Comparison of ENCODE assay signal across 10 mouse cellular contexts in the genomic region with DNA sequence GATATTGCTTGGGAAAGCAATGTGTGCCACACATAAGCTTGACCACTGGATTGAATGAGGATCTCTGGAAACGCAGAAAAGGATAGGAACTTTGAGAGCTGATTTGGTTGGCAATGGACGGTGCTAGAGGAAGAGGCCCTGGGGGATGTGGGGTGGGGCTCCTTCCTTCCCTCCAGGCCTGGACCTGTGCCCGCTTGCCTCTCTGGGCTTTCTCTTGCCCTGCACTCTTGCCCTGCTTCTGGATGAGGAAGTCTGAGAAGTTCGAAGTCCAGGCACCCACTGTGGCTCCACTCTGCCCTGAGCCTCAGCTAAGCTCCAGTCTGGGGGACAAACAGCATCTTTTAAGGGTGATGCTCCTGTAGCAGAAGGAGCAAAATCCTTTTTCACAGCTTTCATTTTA.
A peak's percentile ranks its signal among the peaks of the same experiment; 100 is the strongest.
DNase-seq lines count a peak whose midpoint lies in the region; ATAC-seq and TF ChIP-seq lines count a peak whose summit lies in the region.
"Had no signal": no experiment of that assay in that cellular context is flagged by ENCODE, and none has a peak within 500 bp of the region (broad histone marks: within the 10 kb centered on the region; RNA-seq: fewer than 3 reads in every experiment).

No protein-coding gene starts in this region.

- H3K27ac ChIP-seq in heart, adult 2 months: no peak overlapping the region
- H3K27ac ChIP-seq in heart, embryonic 12.5 days (ENCODE audit: poor library complexity, severe bottlenecking): no peak overlapping the region
- H3K27ac ChIP-seq in forebrain, embryonic 11.5 days (ENCODE audit: low read depth, low read length): peak overlapping the region; percentile 74
- H3K27ac ChIP-seq in heart, postnatal 0 days (ENCODE audit: low read depth): no peak overlapping the region

- DNase-seq in heart, adult 2 months: peak; percentile 42 to 48
- DNase-seq in forebrain, embryonic 11.5 days (ENCODE audit: low spot score): peak; percentile 61
- no peak for DNase-seq in heart, postnatal 0 days (ENCODE audit: low spot score)
- DNase-seq in kidney, postnatal 10 days: peak; percentile 52
- DNase-seq in testis, postnatal 10 days (ENCODE audit: low spot score): no peak
- no peak for DNase-seq in ovary, postnatal 10 days (ENCODE audit: low spot score)

- H3K79me2 ChIP-seq in heart, adult 2 months (replicated peaks; ENCODE audit: control insufficient read depth, insufficient read depth, low read length): no peaks in the 10 kb centered on the region

- H3K4me3 ChIP-seq in heart, adult 2 months: no peak overlapping the region
- H3K4me3 ChIP-seq in heart, embryonic 12.5 days: no peak overlapping the region
- H3K4me3 ChIP-seq in forebrain, embryonic 11.5 days (ENCODE audit: low read depth, low read length): no peak overlapping the region
- H3K4me3 ChIP-seq in heart, postnatal 0 days (ENCODE audit: low read depth, low read length): no peak overlapping the region
- H3K4me3 ChIP-seq: myocyte had no signal

- H3K27me3 ChIP-seq in heart, adult 2 months (ENCODE audit: control insufficient read depth, insufficient read depth, low read length): no peaks in the 10 kb centered on the region
- H3K27me3 ChIP-seq in heart, embryonic 12.5 days (replicated peaks): no peaks in the 10 kb centered on the region
- peaks cover 2% of the 10 kb centered on the region; the same call in 1 of the 2 replicates for H3K27me3 ChIP-seq in forebrain, embryonic 11.5 days (ENCODE audit: control insufficient read depth, insufficient read depth, low read length)
- H3K27me3 ChIP-seq in heart, postnatal 0 days (ENCODE audit: control insufficient read depth, insufficient read depth, low read length): no peaks in the 10 kb centered on the region

- no peaks in the 10 kb centered on the region for H3K36me3 ChIP-seq in heart, adult 2 months (ENCODE audit: control insufficient read depth, insufficient read depth, low read length)
- no peaks in the 10 kb centered on the region for H3K36me3 ChIP-seq in heart, embryonic 12.5 days
- H3K36me3 ChIP-seq in forebrain, embryonic 11.5 days (ENCODE audit: control insufficient read depth, insufficient read depth, low read length): no peaks in the 10 kb centered on the region
- no peaks in the 10 kb centered on the region for H3K36me3 ChIP-seq in heart, postnatal 0 days (replicated peaks; ENCODE audit: control insufficient read depth, insufficient read depth, low read length)

- ATAC-seq in heart, embryonic 12.5 days (ENCODE audit: insufficient number of reproducible peaks, low FRiP score): no peak
- no peak for ATAC-seq in forebrain, embryonic 11.5 days (replicated peaks; ENCODE audit: low FRiP score)
- 0 out of 2 replicates have a peak, but pooled peaks have one; percentile 36 for ATAC-seq in heart, postnatal 0 days (ENCODE audit: insufficient read depth, low read depth)
- ATAC-seq in erythroid progenitor cell, adult 5-6 weeks (replicated peaks; ENCODE audit: low FRiP score, poor library complexity, severe bottlenecking): no peak
- ATAC-seq: CD4-positive, CD25-positive, alpha-beta regulatory T cell, adult 4 months had no signal

- H3K4me1 ChIP-seq in heart, adult 2 months (ENCODE audit: control insufficient read depth, insufficient read depth, low read length): no peaks in the 10 kb centered on the region; the same call in 1 of the 2 replicates
- no peaks in the 10 kb centered on the region for H3K4me1 ChIP-seq in heart, embryonic 12.5 days (replicated peaks)
- H3K4me1 ChIP-seq in forebrain, embryonic 11.5 days (replicated peaks; ENCODE audit: control insufficient read depth, insufficient read depth, low read length): peaks cover 20% of the 10 kb centered on the region
- no peaks in the 10 kb centered on the region for H3K4me1 ChIP-seq in heart, postnatal 0 days (ENCODE audit: control insufficient read depth, insufficient read depth)

- no peak overlapping the region for H3K9ac ChIP-seq in heart, adult 2 months (ENCODE audit: low read depth, low read length)
- no peak overlapping the region for H3K9ac ChIP-seq in heart, embryonic 12.5 days
- 0 out of 2 replicates have a peak overlapping the region, but pooled peaks have one; percentile 29 for H3K9ac ChIP-seq in forebrain, embryonic 11.5 days (ENCODE audit: low read length)
- no peak overlapping the region for H3K9ac ChIP-seq in heart, postnatal 0 days (replicated peaks; ENCODE audit: low read depth, low read length)

- no peak for TF ChIP-seq CTCF in heart, adult 2 months (IDR thresholded peaks at IDR 0.05)
- no peak for TF ChIP-seq CTCF in heart, postnatal 0 days (IDR thresholded peaks at IDR 0.05; ENCODE audit: low read depth)

- no peak for TF ChIP-seq EP300 in heart, adult 2 months (IDR thresholded peaks at IDR 0.05; ENCODE audit: insufficient read depth, low read depth, low read length)
- no peak for TF ChIP-seq EP300 in heart, postnatal 0 days (IDR thresholded peaks at IDR 0.05; ENCODE audit: low read depth)

- no peak overlapping the region for H3K4me2 ChIP-seq in heart, embryonic 12.5 days
- H3K4me2 ChIP-seq in forebrain, embryonic 11.5 days (ENCODE audit: low read depth, low read length, severe bottlenecking): no peak overlapping the region
- H3K4me2 ChIP-seq in heart, postnatal 0 days (ENCODE audit: low read depth, low read length): no peak overlapping the region

- intact Hi-C loops in heart, adult 2 months (cut with DNase I): no loop called here

- WGBS in heart, adult 2 months: 39% methylated on average over 4 of the region's 4 CpGs
- 42% methylated on average over 4 of the region's 4 CpGs for WGBS in heart, embryonic 12.5 days
- 37% methylated on average over 4 of the region's 4 CpGs for WGBS in forebrain, embryonic 11.5 days
- 37% methylated on average over 4 of the region's 4 CpGs for WGBS in heart, postnatal 0 days

- TF ChIP-seq POLR2A in heart, adult 2 months (IDR thresholded peaks at IDR 0.05; ENCODE audit: insufficient read depth, low read depth, low read length): no peak

- no peaks in the 10 kb centered on the region for H3K9me3 ChIP-seq in heart, embryonic 12.5 days (replicated peaks)
- H3K9me3 ChIP-seq in forebrain, embryonic 11.5 days (ENCODE audit: control insufficient read depth, low read length): no peaks in the 10 kb centered on the region
- H3K9me3 ChIP-seq in heart, postnatal 0 days (replicated peaks; ENCODE audit: control insufficient read depth, low read length): no peaks in the 10 kb centered on the region

Comparison
In these comparisons a context has a peak if more than half of its experiments do, and no peak if none do; other contexts are left out.
1. DNase-seq: peak in heart, adult 2 months (2 of 2), forebrain, embryonic 11.5 days (single experiment) and kidney, postnatal 10 days (single experiment); none in heart, postnatal 0 days (single experiment), testis, postnatal 10 days (single experiment) and ovary, postnatal 10 days (single experiment).